ENCODE assay signal across 17 mouse cellular contexts in the genomic region with DNA sequence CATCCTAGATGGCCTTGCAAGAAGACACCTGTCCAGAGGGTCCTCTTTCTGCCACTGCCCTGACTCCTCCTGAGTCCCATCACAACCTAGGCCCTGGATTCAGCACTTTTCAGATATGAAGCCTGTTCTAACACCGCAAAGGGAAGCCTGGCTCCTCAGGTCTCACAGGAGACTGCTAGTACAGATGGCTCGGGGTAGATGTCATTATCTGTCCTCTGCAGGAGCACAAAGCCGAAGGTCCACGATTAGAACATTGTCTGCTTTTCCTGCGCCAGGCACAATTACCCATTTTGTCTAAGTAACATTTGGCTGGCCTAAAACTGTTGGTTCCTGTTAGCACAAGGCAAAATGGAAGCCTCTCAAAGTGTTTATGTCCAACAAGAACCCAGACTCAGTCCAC.
DNase-seq lines count a peak whose midpoint lies in the region; ATAC-seq lines count a peak whose summit lies in the region.
"Had no signal": no experiment of that assay in that cellular context is flagged by ENCODE, and none has a peak within 500 bp of the region (broad histone marks: within the 10 kb centered on the region; RNA-seq: fewer than 3 reads in every experiment).

No protein-coding gene starts in this region.

- H3K4me3 ChIP-seq in heart, embryonic 11.5 days (ENCODE audit: low read depth, low read length): no peak overlapping the region
- H3K4me3 ChIP-seq in liver, embryonic 15.5 days (replicated peaks): no peak overlapping the region
- H3K4me3 ChIP-seq in forebrain, embryonic 12.5 days (replicated peaks): no peak overlapping the region
- H3K4me3 ChIP-seq: forebrain, embryonic 13.5 days; hindbrain, embryonic 13.5 days; limb, embryonic 15.5 days; midbrain, embryonic 15.5 days; myocyte had no signal

- no peak for DNase-seq in heart, postnatal 14 days
- DNase-seq in brain, adult 2 months (ENCODE audit: low read depth, low spot score): peak; percentile 70
- peak; percentile 68 for DNase-seq in c-Kit-positive CD71-positive TER-119-positive erythroid progenitor cells, embryonic 14.5 days (ENCODE audit: low spot score)
- no peak for DNase-seq in embryo, embryonic 10.5 days (ENCODE audit: low spot score)
- DNase-seq: adrenal gland, adult 2 months; gastrocnemius, postnatal 14 days; kidney, postnatal 10 days; thymus, postnatal 4 days had no signal

- H3K27me3 ChIP-seq in heart, embryonic 11.5 days (ENCODE audit: control insufficient read depth, insufficient read depth, low read length): no peaks in the 10 kb centered on the region
- 0 out of 2 replicates have a peak, but pooled peaks cover under 1% of the 10 kb centered on the region for H3K27me3 ChIP-seq in liver, embryonic 15.5 days
- no peaks in the 10 kb centered on the region for H3K27me3 ChIP-seq in forebrain, embryonic 12.5 days
- H3K27me3 ChIP-seq: forebrain, embryonic 13.5 days; hindbrain, embryonic 13.5 days; limb, embryonic 15.5 days; midbrain, embryonic 15.5 days had no signal

- WGBS in heart, embryonic 11.5 days (ENCODE audit: insufficient replicate concordance): 75% methylated on average over 5 of the region's 5 CpGs
- WGBS in liver, embryonic 15.5 days (ENCODE audit: insufficient replicate concordance): 19% methylated on average over 5 of the region's 5 CpGs
- WGBS in forebrain, embryonic 12.5 days: 95% methylated on average over 5 of the region's 5 CpGs

- H3K9ac ChIP-seq in heart, embryonic 11.5 days (ENCODE audit: low read depth, low read length): no peak overlapping the region
- H3K9ac ChIP-seq in liver, embryonic 15.5 days: no peak overlapping the region
- H3K9ac ChIP-seq in forebrain, embryonic 12.5 days: no peak overlapping the region
- H3K9ac ChIP-seq: forebrain, embryonic 13.5 days; hindbrain, embryonic 13.5 days; limb, embryonic 15.5 days; midbrain, embryonic 15.5 days had no signal

- peak; percentile 77 for ATAC-seq in heart, embryonic 11.5 days (replicated peaks; ENCODE audit: insufficient number of reproducible peaks, low FRiP score, low TSS enrichment)
- ATAC-seq in liver, embryonic 15.5 days (ENCODE audit: insufficient read depth): peak; percentile 88
- no peak for ATAC-seq in forebrain, embryonic 12.5 days (ENCODE audit: low FRiP score)
- ATAC-seq: forebrain, embryonic 13.5 days; lung, postnatal 0 days; midbrain, embryonic 15.5 days had no signal

- H3K27ac ChIP-seq in heart, embryonic 11.5 days (ENCODE audit: low read depth, low read length): peak overlapping the region; percentile 73
- peak overlapping the region; percentile 51; the same call in 1 of the 2 replicates for H3K27ac ChIP-seq in liver, embryonic 15.5 days (replicated peaks)
- H3K27ac ChIP-seq in forebrain, embryonic 12.5 days: no peak overlapping the region
- H3K27ac ChIP-seq: forebrain, embryonic 13.5 days; hindbrain, embryonic 13.5 days; midbrain, embryonic 15.5 days had no signal

- no peaks in the 10 kb centered on the region for H3K36me3 ChIP-seq in heart, embryonic 11.5 days (ENCODE audit: control insufficient read depth, insufficient read depth, low read length)
- no peaks in the 10 kb centered on the region for H3K36me3 ChIP-seq in liver, embryonic 15.5 days (replicated peaks)
- H3K36me3 ChIP-seq in forebrain, embryonic 12.5 days (replicated peaks): no peaks in the 10 kb centered on the region
- H3K36me3 ChIP-seq: hindbrain, embryonic 13.5 days; limb, embryonic 15.5 days; midbrain, embryonic 15.5 days had no signal

- intact Hi-C loops in heart, postnatal 14 days (cut with DNase I): no loop called here

- no peak overlapping the region for H3K4me2 ChIP-seq in heart, embryonic 11.5 days
- H3K4me2 ChIP-seq in liver, embryonic 15.5 days: peak overlapping the region; percentile 15; the same call in 1 of the 2 replicates
- no peak overlapping the region for H3K4me2 ChIP-seq in forebrain, embryonic 12.5 days
- H3K4me2 ChIP-seq: forebrain, embryonic 13.5 days; hindbrain, embryonic 13.5 days; limb, embryonic 15.5 days; midbrain, embryonic 15.5 days had no signal

- no peaks in the 10 kb centered on the region for H3K9me3 ChIP-seq in heart, embryonic 11.5 days (replicated peaks; ENCODE audit: control insufficient read depth, low read length)
- no peaks in the 10 kb centered on the region for H3K9me3 ChIP-seq in liver, embryonic 15.5 days (replicated peaks)
- H3K9me3 ChIP-seq in forebrain, embryonic 12.5 days: no peaks in the 10 kb centered on the region
- H3K9me3 ChIP-seq: forebrain, embryonic 13.5 days; hindbrain, embryonic 13.5 days; limb, embryonic 15.5 days; midbrain, embryonic 15.5 days had no signal

- H3K4me1 ChIP-seq in heart, embryonic 11.5 days (ENCODE audit: control insufficient read depth, insufficient read depth, low read length): peaks cover 7% of the 10 kb centered on the region; the same call in 1 of the 2 replicates
- peaks cover 47% of the 10 kb centered on the region for H3K4me1 ChIP-seq in liver, embryonic 15.5 days (replicated peaks)
- H3K4me1 ChIP-seq in forebrain, embryonic 12.5 days: peaks cover 11% of the 10 kb centered on the region

Comparison
In these comparisons a context has a peak if more than half of its experiments do, and no peak if none do; other contexts are left out.
1. DNase-seq: peak in brain, adult 2 months (single experiment) and c-Kit-positive CD71-positive TER-119-positive erythroid progenitor cells, embryonic 14.5 days (single experiment); none in heart, postnatal 14 days (0 of 2) and embryo, embryonic 10.5 days (single experiment).